Mouse (Mus musculus): ENCODE results near the gene Rere.

DNA sequence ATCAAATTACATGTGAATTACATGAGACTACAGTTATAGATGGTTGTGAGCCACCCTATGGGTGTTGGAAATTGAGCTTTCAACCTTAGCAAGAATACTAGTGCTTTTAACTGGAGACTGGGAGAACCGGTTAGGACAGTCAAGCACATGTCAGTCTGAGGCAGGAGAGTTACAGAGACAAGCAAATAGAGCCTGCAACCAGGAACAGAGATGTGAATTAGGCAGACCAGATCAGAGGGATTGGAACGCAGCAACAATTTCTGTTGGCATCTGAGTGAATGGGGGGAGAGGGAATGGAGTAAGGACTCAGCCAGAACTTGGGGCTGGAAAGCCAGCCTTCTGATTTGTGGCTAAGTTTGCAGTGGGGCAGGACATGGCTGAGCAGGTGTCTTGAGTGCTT is 25.3 kb downstream of the Rere start:
- TF ChIP-seq CTCF (IDR thresholded peaks at IDR 0.05; ENCODE audit: borderline replicate concordance, extremely low read depth, insufficient read depth, insufficient read length) (no peak), POLR2A (IDR thresholded peaks at IDR 0.05; ENCODE audit: borderline replicate concordance, extremely low read depth, insufficient read depth, insufficient read length, poor library complexity, severe bottlenecking) (no peak)
